Mouse (Mus musculus): ENCODE data around the gene Calhm3.

Gene Calhm3

GRCm38 (mm10) chr19:47167617-47168214 lies 10.2 kb upstream of the Calhm3 start:
- no peak for DNase-seq (ENCODE audit: low read depth, low spot score)

- no peak for DNase-seq (ENCODE audit: low read depth, low spot score)
Measured at GRCm38 (mm10) chr19:47166758-47167157, 9.2 kb upstream of the Calhm3 start.

DNA sequence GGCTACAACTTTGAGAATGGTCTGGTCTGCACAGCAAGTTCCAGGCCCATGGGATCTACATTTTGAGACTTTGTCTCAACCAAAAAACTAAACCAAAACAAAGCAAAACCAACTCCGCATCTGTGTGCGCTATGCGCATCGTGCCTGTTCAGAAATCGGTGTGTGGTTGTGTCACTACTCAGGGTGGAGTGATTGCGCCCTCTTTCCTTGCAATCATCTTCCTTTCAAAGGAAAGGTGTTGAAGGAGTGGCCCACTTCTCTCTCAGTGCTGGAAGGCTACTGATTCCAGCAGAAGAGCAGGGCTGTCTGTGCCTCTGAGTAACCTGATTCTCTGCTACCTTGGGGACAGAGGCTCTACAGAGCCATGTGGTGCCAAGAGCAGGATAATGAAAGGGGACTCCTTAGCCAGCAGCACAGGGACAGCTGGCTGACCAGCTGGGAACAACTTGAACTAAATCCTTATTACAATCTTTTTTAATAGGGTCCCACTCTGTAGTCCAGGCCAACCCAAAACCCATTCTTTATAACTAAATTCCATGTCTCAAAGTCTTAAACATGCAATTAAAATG lies 5.7 kb upstream of the Calhm3 start:
- DNase-seq (ENCODE audit: low read depth, low spot score): peak; percentile 69

- peak; percentile 20 for DNase-seq (ENCODE audit: low read depth, low spot score)
Measured at GRCm38 (mm10) chr19:47161669-47162068, 4.1 kb upstream of the Calhm3 start.

DNA sequence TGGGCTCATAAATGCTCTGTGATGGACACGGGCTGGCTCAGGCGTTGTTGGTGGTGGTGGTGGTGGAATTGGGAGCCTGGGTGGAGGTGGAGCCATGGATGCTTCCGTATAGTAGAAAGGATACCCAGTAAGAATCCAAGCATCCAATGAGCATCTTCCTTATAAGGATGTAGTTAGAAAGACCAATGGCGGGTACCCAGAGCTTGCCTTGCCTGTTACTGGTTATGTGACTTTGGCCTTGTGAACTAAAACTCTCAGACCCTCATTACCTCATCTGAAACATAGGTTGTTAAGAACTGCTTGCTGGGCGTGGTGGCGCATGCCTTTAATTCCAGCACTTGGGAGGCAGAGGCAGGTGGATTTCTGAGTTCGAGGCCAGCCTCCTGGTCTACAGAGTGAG lies 3.8 kb downstream of the Calhm3 start:
- peak; percentile 59 for DNase-seq (ENCODE audit: low read depth, low spot score)

DNA sequence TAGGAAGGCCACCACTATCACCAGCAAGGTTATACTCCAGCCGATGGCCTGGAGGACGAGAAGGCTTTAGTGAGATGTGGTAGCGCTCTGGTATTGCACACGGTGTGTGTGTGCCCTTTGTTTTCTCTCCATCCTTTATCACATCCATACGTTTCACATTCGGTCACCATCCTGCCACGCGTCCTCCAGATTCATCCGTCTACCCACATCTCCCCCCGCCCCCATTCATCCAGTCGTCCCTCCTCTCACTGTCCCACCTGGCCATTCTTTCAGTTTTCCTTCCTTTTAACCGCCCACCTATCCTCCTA lies 5.5 kb downstream of the Calhm3 start:
- DNase-seq (ENCODE audit: low read depth, low spot score): no peak

- DNase-seq (ENCODE audit: low read depth, low spot score): peak; percentile 71
Measured at GRCm38 (mm10) chr19:47151332-47152061, 6.1 kb downstream of the Calhm3 start.

- peak; percentile 85 for DNase-seq (ENCODE audit: low read depth, low spot score)
Measured at GRCm38 (mm10) chr19:47149854-47150253, 7.7 kb downstream of the Calhm3 start.

DNA sequence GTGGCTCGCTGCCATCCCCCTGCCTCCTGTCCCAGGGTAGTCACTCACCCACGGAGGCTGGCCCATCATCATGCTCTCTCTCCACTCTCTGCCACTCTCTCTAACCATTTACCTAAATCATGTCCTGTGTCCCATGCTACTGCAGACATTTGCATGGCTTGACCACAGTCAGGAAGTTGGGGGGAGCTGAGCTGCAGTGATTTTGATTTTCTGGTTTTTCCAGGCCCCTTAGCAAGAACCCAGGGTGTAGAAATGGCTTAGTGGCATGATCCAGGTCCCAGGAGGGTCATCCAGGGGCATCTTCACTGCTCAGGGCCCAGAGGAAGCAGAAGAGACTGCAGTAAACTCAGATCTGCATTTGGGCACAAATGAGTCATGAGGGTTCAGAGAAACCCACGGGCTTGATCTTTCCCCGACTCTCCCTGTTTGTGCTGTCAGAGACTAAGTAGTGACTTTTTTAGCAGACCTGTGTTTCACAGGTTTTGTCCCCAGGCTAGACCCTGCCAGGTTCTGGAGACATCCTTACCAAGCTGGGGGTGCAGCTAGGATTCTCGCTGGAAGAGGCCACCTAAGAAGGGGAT lies 9.2 kb downstream of the Calhm3 start:
- DNase-seq (ENCODE audit: low read depth, low spot score): no peak

DNA sequence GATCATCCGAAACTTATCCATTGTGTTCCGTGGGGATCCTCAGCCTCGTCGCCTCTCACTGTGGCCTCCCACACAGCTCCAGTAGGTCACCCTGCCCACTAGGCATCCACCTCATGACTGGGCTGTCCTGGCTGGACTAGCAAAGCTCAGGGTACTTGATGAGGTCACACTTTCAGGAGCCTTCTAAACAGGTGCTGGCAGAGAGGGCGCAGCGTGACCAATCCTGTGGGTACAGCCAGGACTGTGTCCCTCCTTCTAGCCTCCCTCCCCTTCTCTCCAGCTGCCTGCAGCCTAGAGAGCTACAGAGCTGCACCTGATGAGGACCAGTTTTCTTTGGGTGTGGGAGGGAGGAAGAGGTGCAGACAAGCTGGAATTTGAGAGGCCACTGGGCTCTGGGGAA lies 13.4 kb downstream of the Calhm3 start, which contains the start of gene Calhm1:
TSS of gene Calhm1 (minus strand) at position 101 of the 400 bp plus-strand sequence.
- no peak for DNase-seq (ENCODE audit: low read depth, low spot score)

DNA sequence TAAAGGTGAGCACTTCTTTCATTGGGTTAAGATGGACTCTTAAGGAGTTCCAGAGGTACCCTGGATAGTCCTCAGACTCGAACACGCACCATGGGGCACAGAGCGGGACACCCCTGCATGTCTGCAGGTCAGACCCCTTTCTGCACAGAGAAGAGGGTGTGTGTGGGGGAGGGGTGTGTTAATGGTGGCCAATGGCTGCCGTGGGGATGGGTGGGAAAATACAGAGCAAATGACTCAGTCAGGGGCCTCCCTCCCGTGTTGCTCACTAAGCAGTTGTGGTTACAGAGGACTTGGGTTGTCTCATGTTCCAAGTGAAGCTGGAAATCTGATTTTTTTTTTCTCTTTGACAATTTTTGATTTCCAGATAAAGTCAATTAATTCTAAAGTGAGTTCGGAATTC lies 15.1 kb downstream of the Calhm3 start:
- DNase-seq (ENCODE audit: low read depth, low spot score): peak; percentile 43

DNA sequence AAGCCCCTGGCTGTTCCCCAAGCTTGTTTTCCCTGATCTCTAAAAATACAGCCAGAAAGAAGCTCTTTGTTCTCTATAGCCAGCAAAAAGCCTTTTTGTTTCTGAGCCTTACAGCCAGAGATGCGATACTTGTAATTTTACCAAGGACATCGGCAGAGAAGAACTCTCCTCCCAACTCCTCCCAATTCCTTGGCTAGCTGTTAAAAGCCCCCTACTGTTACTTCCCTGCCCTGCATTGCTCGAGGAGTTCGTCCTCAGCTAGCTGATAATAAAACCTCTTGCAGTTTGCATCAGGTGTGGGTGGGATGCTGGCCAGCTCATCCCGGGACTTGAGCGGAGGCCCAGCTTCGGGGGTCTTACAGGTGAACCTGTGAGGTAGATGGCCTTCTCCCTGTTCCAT lies 18.0 kb downstream of the Calhm3 start:
- DNase-seq (ENCODE audit: low read depth, low spot score): peak; percentile 62

DNA sequence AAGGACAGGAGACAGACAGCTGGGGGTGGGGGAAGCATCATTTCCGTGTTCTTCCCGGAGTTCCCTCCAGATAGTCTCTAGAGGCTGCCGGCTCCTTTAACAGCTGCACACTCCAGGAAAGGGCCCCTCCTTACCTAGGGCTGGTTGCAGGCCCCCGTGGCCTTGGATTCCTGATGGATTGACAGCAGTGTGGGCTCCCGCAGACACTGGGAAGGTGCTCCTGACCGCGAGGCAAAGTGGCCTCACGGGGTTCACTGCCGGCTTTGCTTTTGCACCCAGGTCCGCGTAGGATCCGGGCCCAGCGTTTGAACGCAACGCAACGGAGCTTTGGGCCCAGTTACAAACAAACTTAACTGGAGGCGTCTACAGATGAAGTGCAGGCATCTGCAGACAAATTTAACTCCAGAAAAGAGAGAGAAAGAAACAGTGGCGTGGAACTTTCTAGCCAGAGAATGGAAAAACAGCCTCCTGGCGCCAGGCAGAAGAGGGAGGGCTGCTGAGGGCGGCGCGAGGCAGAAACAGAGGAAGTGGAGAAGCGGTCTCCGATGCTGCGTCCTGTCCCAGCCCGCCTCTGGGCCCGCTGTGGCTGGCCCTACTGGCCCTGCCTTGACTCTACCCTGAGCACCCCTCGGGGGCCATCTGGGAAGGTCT lies 19.7 kb downstream of the Calhm3 start, which contains the start of gene Calhm2:
TSS of gene Calhm2 (minus strand) at position 524 of the 651 bp plus-strand sequence.
- peak; percentile 44 for DNase-seq (ENCODE audit: low read depth, low spot score)

DNA sequence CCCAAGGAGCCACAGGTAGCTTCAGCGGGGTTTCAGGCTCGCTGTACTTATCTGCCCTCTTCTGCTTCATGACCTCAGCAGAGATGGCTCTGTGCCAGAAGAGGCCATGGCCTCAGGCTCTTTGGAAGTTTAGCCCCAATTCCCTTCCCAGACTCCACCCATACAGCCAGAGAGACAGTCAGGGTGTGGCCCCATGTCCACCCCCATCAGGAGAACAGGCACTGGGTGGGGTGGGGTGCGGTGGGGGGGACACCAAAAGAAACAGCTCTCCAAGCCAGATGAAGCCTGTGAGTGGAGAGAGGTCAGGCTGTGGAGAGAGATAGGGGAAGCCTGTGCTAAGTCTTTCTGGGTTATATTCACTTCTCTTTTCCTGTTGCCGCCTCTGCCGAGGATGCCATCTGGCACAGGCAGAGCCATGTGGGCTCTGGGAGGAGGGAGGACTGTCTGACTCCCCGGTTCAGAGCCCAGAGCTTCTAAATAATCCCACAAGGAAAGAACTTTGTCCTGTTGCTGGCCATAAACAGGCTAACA lies 20.4 kb downstream of the Calhm3 start:
- DNase-seq (ENCODE audit: low read depth, low spot score): peak; percentile 95

DNA sequence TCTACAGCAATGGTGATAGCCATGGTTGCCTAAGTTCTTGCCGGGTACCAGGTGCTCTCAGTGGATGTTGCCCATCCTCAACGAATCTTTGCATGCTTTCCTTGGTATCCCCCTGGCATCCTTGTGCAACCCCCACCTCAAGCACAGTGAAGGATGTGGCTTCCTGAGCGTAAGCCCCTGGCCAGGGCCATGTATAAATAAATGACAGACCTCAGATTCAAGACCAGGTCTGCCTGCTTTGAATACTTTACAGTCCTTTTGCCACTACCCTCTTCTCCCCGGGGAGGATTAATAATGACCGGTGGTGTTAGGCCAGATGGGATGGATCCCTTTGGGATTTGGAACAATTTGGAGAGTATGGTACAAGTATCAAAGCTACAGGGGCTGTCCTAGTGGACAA lies 21.4 kb downstream of the Calhm3 start:
- DNase-seq (ENCODE audit: low read depth, low spot score): no peak

DNA sequence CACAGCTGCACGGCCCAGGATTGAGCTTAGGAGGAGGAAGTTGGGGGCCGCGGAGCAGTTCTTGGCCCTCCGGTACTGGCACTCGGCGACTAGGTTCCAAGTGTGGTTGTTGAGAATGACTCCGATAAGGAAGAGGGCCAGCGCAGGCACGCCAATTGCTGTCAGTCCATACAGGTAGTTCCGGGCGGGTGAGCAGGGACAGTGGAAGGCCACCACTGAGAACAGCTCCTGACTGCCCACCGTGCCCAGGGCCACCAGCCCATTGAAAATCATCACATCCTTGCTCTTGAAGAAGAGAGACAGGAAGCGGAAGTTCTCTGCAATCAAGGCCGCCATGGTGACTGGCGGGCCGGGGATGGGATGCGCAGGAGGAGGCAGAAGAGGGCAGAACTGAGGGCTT lies 22.0 kb downstream of the Calhm3 start:
- DNase-seq (ENCODE audit: low read depth, low spot score): no peak

DNA sequence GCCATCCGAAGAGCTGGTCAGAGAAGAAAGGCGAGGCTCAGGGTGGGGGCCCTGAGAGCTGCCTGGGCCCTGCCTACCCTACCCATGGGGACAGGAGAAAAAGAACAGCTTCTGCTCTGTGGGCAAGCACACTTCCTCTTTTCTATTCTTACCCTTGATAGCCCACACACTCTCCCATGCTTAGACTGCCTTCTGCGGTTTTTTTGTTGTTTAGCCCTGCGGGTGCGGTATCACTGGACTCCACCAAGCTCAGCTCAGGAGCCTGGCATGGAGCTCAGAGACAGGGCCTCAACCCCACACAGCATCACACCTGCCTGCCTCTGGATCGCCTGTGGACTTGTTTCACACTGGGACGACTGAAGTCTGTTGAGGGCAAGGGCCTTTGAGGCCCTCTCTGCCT lies 24.4 kb downstream of the Calhm3 start:
- no peak for DNase-seq (ENCODE audit: low read depth, low spot score)

DNA sequence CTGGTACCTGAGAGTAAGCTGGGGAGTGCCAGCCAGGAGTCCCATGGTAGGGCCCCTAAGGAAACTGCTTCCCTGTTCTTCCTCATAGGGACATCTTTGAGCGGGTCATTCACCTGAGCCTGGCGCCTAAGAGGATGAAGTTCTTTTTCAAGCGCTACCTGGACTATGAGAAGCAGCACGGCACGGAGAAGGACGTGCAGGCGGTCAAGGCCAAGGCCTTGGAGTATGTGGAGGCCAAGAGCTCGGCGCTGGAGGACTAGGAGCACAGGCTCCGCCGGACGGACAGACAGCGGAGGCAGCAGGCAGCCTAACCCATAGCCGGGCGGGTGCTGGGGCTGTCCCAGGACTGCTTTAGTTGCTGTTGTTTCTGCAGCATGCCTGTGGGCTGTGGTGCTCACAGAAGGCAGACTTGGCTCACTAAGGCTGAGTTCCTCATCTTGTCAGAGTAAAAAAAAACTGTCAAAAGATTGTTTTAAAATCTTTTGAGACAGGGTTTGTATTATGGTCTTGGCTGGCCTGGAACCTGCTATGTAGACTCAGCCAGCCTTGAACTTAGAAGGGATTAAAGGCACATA lies 26.9 kb downstream of the Calhm3 start:
- DNase-seq (ENCODE audit: low read depth, low spot score): no peak

DNA sequence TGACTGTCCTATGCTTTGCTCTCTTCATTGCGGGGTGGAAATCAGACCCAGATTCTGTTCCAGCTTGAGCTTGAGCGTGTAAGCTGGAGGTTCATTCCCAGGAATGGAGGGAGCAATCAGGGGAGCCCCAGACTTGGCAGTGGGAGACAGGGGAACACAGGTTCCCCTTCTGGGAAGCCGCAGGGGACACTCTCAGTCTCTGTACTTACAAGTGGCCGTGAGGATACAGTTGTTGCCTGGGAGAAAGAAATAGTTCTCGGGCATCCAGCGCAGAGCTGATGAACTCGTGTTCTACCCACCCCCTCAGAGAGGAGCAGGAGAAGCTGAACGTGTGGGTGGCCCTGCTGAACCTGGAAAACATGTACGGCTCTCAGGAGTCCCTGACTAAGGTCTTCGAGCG lies 28.7 kb downstream of the Calhm3 start:
- no peak for DNase-seq (ENCODE audit: low read depth, low spot score)

DNA sequence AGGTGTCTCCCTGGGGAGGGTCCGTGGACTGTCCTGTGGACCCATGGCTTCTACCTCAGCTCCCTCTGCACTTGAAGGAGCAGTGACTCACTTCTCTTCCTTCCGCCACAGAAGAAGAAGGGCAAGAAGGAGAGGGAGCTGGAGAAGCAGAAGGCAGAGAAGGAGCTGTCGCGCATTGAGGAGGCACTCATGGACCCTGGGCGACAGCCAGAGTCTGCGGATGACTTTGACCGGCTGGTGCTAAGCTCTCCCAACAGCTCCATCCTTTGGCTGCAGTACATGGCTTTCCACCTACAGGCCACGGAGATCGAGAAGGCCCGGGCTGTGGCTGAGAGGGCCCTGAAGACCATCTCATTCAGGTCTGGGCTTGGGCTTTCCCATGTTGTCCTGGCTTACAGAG lies 29.4 kb downstream of the Calhm3 start:
- no peak for DNase-seq (ENCODE audit: low read depth, low spot score)

DNA sequence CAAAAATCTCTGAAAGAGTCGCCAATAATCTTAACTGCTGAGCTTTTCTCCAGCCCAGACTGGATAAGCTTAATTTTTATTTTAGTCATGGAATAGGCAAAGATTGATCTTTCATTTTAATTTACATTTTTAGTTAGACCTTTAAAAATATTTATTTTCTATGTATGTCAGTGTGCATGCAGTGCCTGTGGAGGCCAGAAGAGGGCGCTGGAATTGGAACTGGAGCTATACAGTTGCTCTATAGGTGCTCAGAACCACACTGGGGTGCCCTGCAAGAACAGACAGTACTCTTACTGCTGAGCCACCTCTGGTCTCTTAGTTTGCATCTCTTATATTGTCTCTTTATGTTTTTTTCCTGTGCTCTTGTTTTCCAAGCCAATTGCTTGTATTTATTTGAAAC lies 34.8 kb downstream of the Calhm3 start:
- DNase-seq (ENCODE audit: low read depth, low spot score): peak; percentile 64

- peak; percentile 72 for DNase-seq (ENCODE audit: low read depth, low spot score)
Measured at GRCm38 (mm10) chr19:47121054-47121453, 36.5 kb downstream of the Calhm3 start.
